In the genomic region with DNA sequence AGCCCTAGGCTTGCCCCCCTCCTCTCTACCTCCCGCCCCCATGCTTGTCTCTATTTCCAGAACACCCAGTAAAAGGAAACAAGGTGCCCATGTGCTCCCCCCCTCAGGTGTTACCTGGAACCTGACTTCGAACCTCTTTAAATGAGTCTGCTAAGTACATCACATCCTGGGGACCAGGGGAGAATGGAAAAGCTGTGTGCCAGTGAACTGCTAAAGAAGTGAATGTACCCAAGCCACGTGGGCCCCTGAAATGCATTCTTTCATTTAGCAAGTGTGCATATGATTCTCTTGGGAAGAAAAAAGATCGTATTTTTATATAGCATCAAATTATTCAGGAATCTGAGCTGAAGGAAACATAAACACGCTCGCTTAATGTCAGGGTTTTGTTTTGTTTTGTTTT, we compare ENCODE assay signal across 8 mouse cellular contexts. TPM values are rescaled to one million over a fixed set of nuclear protein-coding genes. Genes with fewer than 3 reads are reported as not detected.
DNase-seq lines count a peak whose midpoint lies in the region; ATAC-seq and TF ChIP-seq lines count a peak whose summit lies in the region.

No protein-coding gene starts in this region.

- H3ac ChIP-seq in myocyte (ENCODE audit: control insufficient read depth, insufficient read length), result no peak overlapping the region

- ATAC-seq in forebrain, embryonic 12.5 days (ENCODE audit: low FRiP score), result no peak
- no peak for ATAC-seq in intestine, embryonic 14.5 days (replicated peaks; ENCODE audit: low FRiP score, low TSS enrichment, low read depth)

- peak overlapping the region; percentile 16; the same call in 1 of the 2 replicates for H3K4me3 ChIP-seq in forebrain, embryonic 12.5 days (replicated peaks)
- peak overlapping the region; percentile 33; the same call in 1 of the 2 replicates for H3K4me3 ChIP-seq in intestine, embryonic 14.5 days (ENCODE audit: low read depth, low read length)
- H3K4me3 ChIP-seq in myocyte, result no peak overlapping the region

- peak overlapping the region; percentile 95 for H3K27ac ChIP-seq in forebrain, embryonic 12.5 days
- H3K27ac ChIP-seq in intestine, embryonic 14.5 days (ENCODE audit: low read depth), result no peak overlapping the region

- H3K36me3 ChIP-seq in forebrain, embryonic 12.5 days (replicated peaks), result no peaks in the 10 kb centered on the region
- H3K36me3 ChIP-seq in intestine, embryonic 14.5 days (ENCODE audit: control insufficient read depth, insufficient read depth, low read length), result no peaks in the 10 kb centered on the region
- no peaks in the 10 kb centered on the region for H3K36me3 ChIP-seq in myocyte (ENCODE audit: control insufficient read depth, insufficient read depth)

- H3K9me3 ChIP-seq in forebrain, embryonic 12.5 days, result no peaks in the 10 kb centered on the region
- no peaks in the 10 kb centered on the region for H3K9me3 ChIP-seq in intestine, embryonic 14.5 days (ENCODE audit: control insufficient read depth, low read length)

- 22% methylated on average over 6 of the region's 6 CpGs for WGBS in forebrain, embryonic 12.5 days
- WGBS in intestine, embryonic 14.5 days, result 49% methylated on average over 6 of the region's 6 CpGs

- peak; percentile 45 to 52 for DNase-seq in left cerebral cortex, postnatal 14 days (ENCODE audit: low spot score in 2 of 2)
- no peak for DNase-seq in left cerebral cortex, adult 11 months (ENCODE audit: low spot score)
- no peak for DNase-seq in intestine, embryonic 14.5 days (ENCODE audit: low spot score)
- DNase-seq in B cell, adult 2 months, result no peak
- DNase-seq in thymus, postnatal 4 days, result no peak
- no peak for DNase-seq in testis, postnatal 10 days (ENCODE audit: low spot score)

- no peaks in the 10 kb centered on the region for H3K79me2 ChIP-seq in myocyte (ENCODE audit: control insufficient read depth, insufficient read depth)

- H3K4me1 ChIP-seq in forebrain, embryonic 12.5 days, result peaks cover 45% of the 10 kb centered on the region
- H3K4me1 ChIP-seq in intestine, embryonic 14.5 days (replicated peaks; ENCODE audit: control insufficient read depth, insufficient read depth, low read length), result peaks cover 3% of the 10 kb centered on the region; the same call in 1 of the 2 replicates

- no peaks in the 10 kb centered on the region for H3K27me3 ChIP-seq in forebrain, embryonic 12.5 days
- no peaks in the 10 kb centered on the region for H3K27me3 ChIP-seq in intestine, embryonic 14.5 days (replicated peaks; ENCODE audit: control insufficient read depth, insufficient read depth, low read length)
- H3K27me3 ChIP-seq in myocyte (ENCODE audit: control insufficient read depth, insufficient read depth, insufficient read length), result no peaks in the 10 kb centered on the region

- no peak for TF ChIP-seq POLR2A in myocyte (IDR thresholded peaks at IDR 0.05; ENCODE audit: insufficient read length, low read depth)

- peak overlapping the region; percentile 51 for H3K4me2 ChIP-seq in forebrain, embryonic 12.5 days
- peak overlapping the region; percentile 62 for H3K4me2 ChIP-seq in intestine, embryonic 14.5 days (ENCODE audit: low read length)
- peak overlapping the region; percentile 53 for H3K4me2 ChIP-seq in myocyte (ENCODE audit: low read depth)

- peak overlapping the region; percentile 54; the same call in 1 of the 2 replicates for H3K9ac ChIP-seq in forebrain, embryonic 12.5 days
- H3K9ac ChIP-seq in intestine, embryonic 14.5 days (ENCODE audit: low read length), result no peak overlapping the region

- intact Hi-C loops in left cerebral cortex, postnatal 14 days (cut with DNase I), result loop anchor here (2.0 kb wide), 1 partner anchor 69 kb away; no protein-coding TSS in a partner anchor

TF ChIP-seq in myocyte, 11 proteins besides CTCF, POLR2A, EP300 and RAD21:
- no peak for TF ChIP-seq REST (IDR thresholded peaks at IDR 0.05; ENCODE audit: insufficient read depth, insufficient read length)
- TF ChIP-seq TCF12 (IDR thresholded peaks at IDR 0.05; ENCODE audit: insufficient read depth, poor library complexity, severe bottlenecking), result no peak
- no peak for TF ChIP-seq MYOG (IDR thresholded peaks at IDR 0.05; ENCODE audit: control insufficient read depth in 1 of 3, insufficient read depth in 1 of 3, insufficient read length in 2 of 3, low read depth in 2 of 3)
- no peak for TF ChIP-seq CEBPB (IDR thresholded peaks at IDR 0.05; ENCODE audit: insufficient read depth, poor library complexity, severe bottlenecking)
- no peak for TF ChIP-seq TCF3 (IDR thresholded peaks at IDR 0.05; ENCODE audit: insufficient read length, low read depth)
- no peak for TF ChIP-seq E2F4 (IDR thresholded peaks at IDR 0.05; ENCODE audit: insufficient read depth)
- TF ChIP-seq MAX (IDR thresholded peaks at IDR 0.05; ENCODE audit: low read depth), result no peak
- no peak for TF ChIP-seq USF1 (IDR thresholded peaks at IDR 0.05; ENCODE audit: low read depth)
- no peak for TF ChIP-seq POLR2AphosphoS2 (IDR thresholded peaks at IDR 0.05; ENCODE audit: insufficient read length, low read depth)
- no peak for TF ChIP-seq MYOD1 (IDR thresholded peaks at IDR 0.05; ENCODE audit: control insufficient read depth in 1 of 3, insufficient read length in 2 of 3, low read depth in 2 of 3)
- TF ChIP-seq SRF (IDR thresholded peaks at IDR 0.05; ENCODE audit: control insufficient read depth, insufficient read length, low read depth), result no peak

RNA-seq across cellular contexts. Expression of a gene that starts 3.8 kb away (rescaled TPM):
- total RNA-seq in left cerebral cortex, postnatal 14 days (2021), result not detected
- polyA plus RNA-seq in forebrain, embryonic 12.5 days (2016; fragmentation: Nextera tagmentation; extraction: Ambion mirVana), result 0.23 and 0.45 TPM in 2 replicates
- 0.11 and 0.24 TPM in 2 replicates for polyA plus RNA-seq in intestine, embryonic 14.5 days (2014; fragmentation: Nextera tagmentation; extraction: Ambion mirVana)
- 0.02 TPM for polyA plus RNA-seq in myocyte (2012; fragmentation: generic; extraction: Trizol)

RNA-seq across cellular contexts. Expression of a gene that starts 44.1 kb away (rescaled TPM):
- 1 to 10 TPM; 8.1 to 9.4 TPM for total RNA-seq in left cerebral cortex, postnatal 14 days (2021)
- polyA plus RNA-seq in forebrain, embryonic 12.5 days (2016; fragmentation: Nextera tagmentation; extraction: Ambion mirVana), result 34.5 and 35.1 TPM in 2 replicates
- 28.1 and 32.8 TPM in 2 replicates for polyA plus RNA-seq in intestine, embryonic 14.5 days (2014; fragmentation: Nextera tagmentation; extraction: Ambion mirVana)
- 6.0 TPM for polyA plus RNA-seq in myocyte (2012; fragmentation: generic; extraction: Trizol)

RNA-seq across cellular contexts. Expression of a gene that starts 44.2 kb away (rescaled TPM):
- total RNA-seq in left cerebral cortex, postnatal 14 days (2021), result 10 to 100 TPM; 15.1 TPM
- polyA plus RNA-seq in forebrain, embryonic 12.5 days (2016; fragmentation: Nextera tagmentation; extraction: Ambion mirVana), result 49.3 and 52.6 TPM in 2 replicates
- polyA plus RNA-seq in intestine, embryonic 14.5 days (2014; fragmentation: Nextera tagmentation; extraction: Ambion mirVana), result 24.6 and 28.3 TPM in 2 replicates
- 10.3 TPM for polyA plus RNA-seq in myocyte (2012; fragmentation: generic; extraction: Trizol)

Comparison
In these comparisons a context has a peak if more than half of its experiments do, and no peak if none do; other contexts are left out.
1. DNase-seq: peak in left cerebral cortex, postnatal 14 days (2 of 2); none in left cerebral cortex, adult 11 months (single experiment), intestine, embryonic 14.5 days (single experiment), B cell, adult 2 months (0 of 2), thymus, postnatal 4 days (single experiment) and testis, postnatal 10 days (single experiment).
2. Peak in every context shown above with its lines, with median percentiles within 50 percentile points of each other: H3K4me2 ChIP-seq.